Mouse (Mus musculus) ES-E14 (cell line): ENCODE results near the gene Lrba.

Experiments used
- CHD2 ChIP-seq: IDR thresholded peaks from 2 replicates; pipeline ENCODE4 v1.6.1; 2014; ENCODE audit warnings: mild to moderate bottlenecking, low read depth, low read length, inconsistent platforms
- HCFC1 ChIP-seq: IDR thresholded peaks from 2 replicates; pipeline ENCODE4 v1.6.1; 2012; ENCODE audit warnings: low read length, inconsistent platforms, borderline replicate concordance; ENCODE audit not compliant: insufficient read depth
- MAFK ChIP-seq: IDR thresholded peaks from 2 replicates; pipeline ENCODE4 v1.6.1; 2014; ENCODE audit warnings: mild to moderate bottlenecking, low read depth, low read length, inconsistent platforms; ENCODE audit not compliant: insufficient read depth
- ZC3H11A ChIP-seq: IDR thresholded peaks from 2 replicates; pipeline ENCODE4 v1.6.1; 2012; ENCODE audit warnings: low read depth, mild to moderate bottlenecking, inconsistent platforms, low read length, borderline replicate concordance
- ZNF384 ChIP-seq: IDR thresholded peaks from 2 replicates; pipeline ENCODE4 v1.6.1; 2012; ENCODE audit warnings: low read depth, low read length, inconsistent platforms

DNA sequence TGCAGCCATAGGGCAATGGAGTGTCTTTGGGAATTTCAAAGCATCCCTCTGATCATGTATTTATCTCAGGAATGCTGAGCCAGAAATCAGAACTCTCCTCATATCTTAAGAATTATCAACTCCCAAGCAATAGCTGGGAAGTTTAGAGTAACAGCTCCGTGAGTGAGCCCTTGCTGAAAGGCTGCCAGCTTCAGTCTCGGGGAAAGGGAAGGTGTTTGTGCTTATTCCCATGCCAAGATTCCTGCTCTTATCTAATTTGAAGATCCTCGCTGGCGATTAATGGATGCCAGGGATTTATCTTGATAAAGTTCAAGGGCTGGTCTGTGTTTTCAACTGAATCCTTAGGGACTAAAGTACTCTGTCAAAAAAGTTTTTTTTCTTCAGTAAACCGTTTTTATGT, 138.0 kb downstream of the Lrba start:
- TF ChIP-seq HCFC1 (no peak), MAFK (no peak), ZC3H11A (no peak), ZNF384 (no peak), CHD2 (no peak)
